In genomic region chr2:173351831-173352755, GRCm38 (mm10) we compare ENCODE assay signal across 8 mouse cellular contexts.
DNase-seq lines count a peak whose midpoint lies in the region; ATAC-seq and TF ChIP-seq lines count a peak whose summit lies in the region.

No protein-coding gene starts in this region.

- H3K4me1 ChIP-seq in forebrain, embryonic 10.5 days = peaks cover 45% of the 10 kb centered on the region
- no peaks in the 10 kb centered on the region for H3K4me1 ChIP-seq in forebrain, embryonic 13.5 days
- no peaks in the 10 kb centered on the region for H3K4me1 ChIP-seq in intestine, postnatal 0 days (replicated peaks; ENCODE audit: control insufficient read depth, insufficient read depth, low read length)
- H3K4me1 ChIP-seq in lung, adult 2 months (ENCODE audit: control insufficient read depth, insufficient read depth, low read length) = peaks cover 4% of the 10 kb centered on the region

- no peaks in the 10 kb centered on the region for H3K36me3 ChIP-seq in forebrain, embryonic 10.5 days (replicated peaks)
- no peaks in the 10 kb centered on the region for H3K36me3 ChIP-seq in forebrain, embryonic 13.5 days (ENCODE audit: poor library complexity, severe bottlenecking)
- no peaks in the 10 kb centered on the region for H3K36me3 ChIP-seq in intestine, postnatal 0 days (ENCODE audit: control insufficient read depth, insufficient read depth)

- H3K9me3 ChIP-seq in forebrain, embryonic 10.5 days = no peaks in the 10 kb centered on the region
- no peaks in the 10 kb centered on the region for H3K9me3 ChIP-seq in forebrain, embryonic 13.5 days (replicated peaks)
- H3K9me3 ChIP-seq in intestine, postnatal 0 days (ENCODE audit: control insufficient read depth) = no peaks in the 10 kb centered on the region

- H3K27ac ChIP-seq in forebrain, embryonic 10.5 days = peak overlapping the region; percentile 80
- H3K27ac ChIP-seq in forebrain, embryonic 13.5 days = no peak overlapping the region
- H3K27ac ChIP-seq in intestine, postnatal 0 days (ENCODE audit: low read depth, low read length) = peak overlapping the region; percentile 66

- peak; percentile 43 for DNase-seq in forebrain, embryonic 10.5 days (ENCODE audit: extremely low spot score, low spot score)
- DNase-seq in embryo, embryonic 10.5 days (ENCODE audit: low spot score) = peak; percentile 68
- DNase-seq in heart, adult 18-20 months = peak; percentile 86 to 91
- peak; percentile 30 for DNase-seq in lung, adult 2 months
- DNase-seq in ovary, postnatal 10 days (ENCODE audit: low spot score) = peak; percentile 26

- ATAC-seq in forebrain, embryonic 13.5 days = no peak; the same call in 1 of the 2 replicates
- peak; percentile 40; the same call in 1 of the 2 replicates for ATAC-seq in intestine, postnatal 0 days
- ATAC-seq in cerebellum, adult (ENCODE audit: insufficient number of reproducible peaks, low FRiP score, low TSS enrichment) = no peak

- no peak for TF ChIP-seq CTCF in intestine, postnatal 0 days (IDR thresholded peaks at IDR 0.05; ENCODE audit: low read depth)
- no peak for TF ChIP-seq CTCF in lung, adult 2 months (IDR thresholded peaks at IDR 0.05; ENCODE audit: insufficient read depth, low read length)

- no peak overlapping the region for H3K4me3 ChIP-seq in forebrain, embryonic 10.5 days
- no peak overlapping the region for H3K4me3 ChIP-seq in forebrain, embryonic 13.5 days
- H3K4me3 ChIP-seq in intestine, postnatal 0 days (ENCODE audit: low read depth, low read length) = no peak overlapping the region
- no peak overlapping the region for H3K4me3 ChIP-seq in lung, adult 2 months (replicated peaks; ENCODE audit: extremely low read depth, low read depth, low read length)

- no peaks in the 10 kb centered on the region for H3K27me3 ChIP-seq in forebrain, embryonic 10.5 days (ENCODE audit: poor library complexity, severe bottlenecking)
- H3K27me3 ChIP-seq in forebrain, embryonic 13.5 days = no peaks in the 10 kb centered on the region
- H3K27me3 ChIP-seq in intestine, postnatal 0 days (replicated peaks; ENCODE audit: control insufficient read depth, insufficient read depth, low read length) = no peaks in the 10 kb centered on the region

- no peak overlapping the region for H3K4me2 ChIP-seq in forebrain, embryonic 13.5 days
- H3K4me2 ChIP-seq in intestine, postnatal 0 days (replicated peaks; ENCODE audit: low read depth) = peak overlapping the region; percentile 17; the same call in 1 of the 2 replicates

- TF ChIP-seq POLR2A in lung, adult 2 months (IDR thresholded peaks at IDR 0.05; ENCODE audit: borderline replicate concordance, extremely low read depth, low read depth, low read length) = no peak

- no peak overlapping the region for H3K9ac ChIP-seq in forebrain, embryonic 13.5 days
- H3K9ac ChIP-seq in intestine, postnatal 0 days (ENCODE audit: low read depth, low read length) = no peak overlapping the region

- 60% methylated on average over 18 of the region's 18 CpGs for WGBS in forebrain, embryonic 10.5 days
- WGBS in forebrain, embryonic 13.5 days = 73% methylated on average over 18 of the region's 18 CpGs
- 39% methylated on average over 18 of the region's 18 CpGs for WGBS in intestine, postnatal 0 days
- 25% methylated on average over 18 of the region's 18 CpGs for WGBS in lung, adult 2 months

Comparison
In these comparisons a context has a peak if more than half of its experiments do, and no peak if none do; other contexts are left out.
1. DNase-seq: peak in every context shown above with its lines; median percentile 88 in heart, adult 18-20 months; 68 in embryo, embryonic 10.5 days; 43 in forebrain, embryonic 10.5 days; 30 in lung, adult 2 months; 26 in ovary, postnatal 10 days.